Mouse (Mus musculus) bone marrow macrophage, adult 2 months (primary cell): ENCODE data around the gene Styk1. TPM values are rescaled to one million over a fixed set of nuclear protein-coding genes. Genes with fewer than 3 reads are reported as not detected.

Experiments
- H3K27ac ChIP-seq: 2 replicates; pipeline ENCODE4 v1.5.1; 2012; ENCODE audit warnings: low read depth, low read length; ENCODE audit not compliant: insufficient read depth
- H3K4me1 ChIP-seq: 2 replicates; pipeline ENCODE4 v1.6.1; 2012; ENCODE audit warnings: low read length; ENCODE audit not compliant: control insufficient read depth, insufficient read depth
- H3K4me3 ChIP-seq: 2 replicates; pipeline ENCODE4 v1.5.1; 2012; ENCODE audit warnings: mild to moderate bottlenecking, low read length, moderate library complexity; ENCODE audit not compliant: insufficient read depth
- CTCF ChIP-seq: IDR thresholded peaks from 2 replicates; pipeline ENCODE4 v1.5.1; 2012; ENCODE audit warnings: low read depth, mild to moderate bottlenecking, low read length, moderate library complexity
- POLR2A ChIP-seq: IDR thresholded peaks from 2 replicates; pipeline ENCODE4 v1.6.1; 2012; ENCODE audit warnings: mild to moderate bottlenecking, low read depth, low read length, borderline replicate concordance
- polyA plus RNA-seq: library from polyadenylated mRNA; stranded (reverse); fragments of >200 nt; gene quantifications from 2 replicates; pipeline ENCODE4 v1.2.4, GENCODE M21; 2012; ENCODE audit not compliant: missing spikeins, insufficient read depth, insufficient read length

The Styk1 gene
- polyA plus RNA-seq, 1 experiment, result not detected

DNA sequence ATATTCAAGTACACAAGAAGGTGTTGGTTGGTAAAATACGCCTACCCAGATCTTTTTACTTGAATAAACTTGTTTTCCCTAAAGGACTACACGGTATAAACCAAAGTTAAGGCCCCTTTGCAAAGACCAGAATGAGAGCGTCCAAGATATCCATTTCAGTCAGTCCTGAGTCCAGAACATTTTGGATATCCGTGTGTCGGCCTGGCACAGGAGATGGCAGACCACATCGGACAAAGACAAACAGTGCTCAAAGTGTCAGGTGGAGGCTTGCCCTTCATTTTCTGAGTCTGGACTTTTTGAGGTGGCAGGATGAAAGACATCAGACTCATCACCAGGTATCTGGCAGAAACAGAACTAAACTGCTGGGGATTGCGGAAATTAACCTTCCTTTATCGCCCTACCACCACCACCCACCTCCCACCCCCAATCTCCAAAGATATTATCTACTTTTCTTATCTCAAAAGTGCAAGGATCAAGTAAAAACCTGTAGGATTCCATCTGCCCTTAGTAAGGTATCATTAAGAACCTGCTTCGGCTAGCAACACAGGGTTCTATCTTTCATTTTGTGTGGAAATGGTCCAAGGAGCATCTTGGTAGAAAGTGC is 33.1 kb upstream of the Styk1 start:
- Histone ChIP-seq H3K4me1 (peaks cover 42% of the 10 kb centered on the region), H3K27ac (no peak overlapping the region), H3K4me3 (peak overlapping the region; percentile 94)
- no peak for TF ChIP-seq CTCF
- no peak for TF ChIP-seq POLR2A

DNA sequence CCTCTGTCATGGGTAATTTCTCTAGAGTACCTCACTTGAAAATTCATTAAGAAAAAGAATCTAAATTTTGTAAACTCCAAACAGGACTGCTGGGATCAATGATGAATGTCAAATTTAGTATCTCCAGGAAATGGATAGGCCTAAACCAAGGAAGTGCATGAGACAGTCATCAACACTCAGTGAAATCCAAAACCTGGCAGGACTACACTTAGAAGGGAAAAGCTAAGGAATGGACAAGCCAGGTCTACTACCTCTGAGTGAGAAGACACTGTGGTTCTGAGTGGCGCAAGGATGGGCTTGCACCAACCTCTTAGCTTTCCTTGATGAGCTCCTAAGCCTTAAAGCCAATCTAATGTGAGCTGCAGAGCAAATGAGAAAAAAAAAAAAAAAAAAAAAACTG is 32.1 kb upstream of the Styk1 start:
- peaks cover 42% of the 10 kb centered on the region for H3K4me1 ChIP-seq
- no peak overlapping the region for H3K27ac ChIP-seq
- peak overlapping the region; percentile 28 for H3K4me3 ChIP-seq
- no peak for TF ChIP-seq CTCF

- TF ChIP-seq CTCF, result no peak
- no peak overlapping the region for H3K4me3 ChIP-seq
- H3K27ac ChIP-seq, result peak overlapping the region; percentile 14; the same call in 1 of the 2 replicates
- H3K4me1 ChIP-seq, result peaks cover 41% of the 10 kb centered on the region
These were observed 30.4 kb upstream of the Styk1 start for GRCm38 (mm10) chr6:131383713-131384330.

DNA sequence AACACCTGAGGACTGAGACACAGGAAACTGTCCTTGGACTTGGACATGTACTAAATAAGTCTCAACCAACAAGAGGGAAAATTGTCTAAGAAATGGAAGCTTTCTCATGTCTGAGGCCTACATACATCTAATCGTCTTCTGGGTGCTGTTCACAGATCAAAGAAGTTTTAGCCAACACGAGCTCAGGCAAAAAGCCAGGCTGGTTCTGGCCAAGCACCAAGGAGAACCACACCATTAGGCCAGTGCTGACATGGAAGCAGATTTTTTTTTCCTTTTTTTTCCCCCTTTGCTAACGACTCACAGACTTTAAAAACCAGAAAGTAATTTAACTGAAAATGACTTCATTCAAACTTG is 29.6 kb upstream of the Styk1 start:
- Histone ChIP-seq H3K4me3 (no peak overlapping the region), H3K4me1 (peaks cover 39% of the 10 kb centered on the region), H3K27ac (0 out of 2 replicates have a peak overlapping the region, but pooled peaks have one; percentile 58)
- no peak for TF ChIP-seq CTCF
- no peak for TF ChIP-seq POLR2A

DNA sequence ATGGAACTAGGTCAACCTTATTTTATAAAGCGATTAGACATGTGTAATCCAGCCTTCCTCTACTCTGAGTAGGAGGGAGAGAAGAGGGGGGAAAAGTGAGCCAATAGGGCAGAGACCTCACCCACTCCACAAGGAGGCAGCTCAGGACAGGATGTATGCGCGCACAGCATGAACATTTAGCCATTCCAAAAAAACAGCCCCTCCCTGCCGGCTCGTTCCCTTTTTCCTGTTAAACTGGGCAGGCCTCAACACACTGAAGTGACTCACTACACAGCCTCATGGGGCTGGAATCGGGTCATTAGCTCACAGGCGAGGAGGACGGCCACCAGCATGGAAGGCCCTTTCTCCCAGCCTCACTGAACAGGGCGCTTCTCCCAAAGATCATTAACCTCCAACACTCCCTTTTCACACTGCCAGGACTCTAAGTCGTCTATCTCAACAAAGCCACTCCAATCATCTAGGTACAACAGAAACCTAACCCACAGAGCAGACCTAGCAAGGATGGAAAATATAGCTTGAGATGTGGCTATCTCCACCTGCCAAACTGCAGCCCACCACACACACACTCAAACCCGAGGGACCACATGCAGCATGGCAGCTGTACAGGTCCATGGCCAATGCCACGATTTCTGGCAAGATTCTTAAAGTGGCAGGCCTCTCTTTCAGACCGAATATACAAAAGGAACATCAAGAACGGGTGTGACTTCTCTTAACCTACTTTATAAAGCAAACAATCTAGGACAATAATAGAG is 29.0 kb upstream of the Styk1 start:
- Histone ChIP-seq H3K4me1 (peaks cover 39% of the 10 kb centered on the region), H3K27ac (peak overlapping the region; percentile 58), H3K4me3 (peak overlapping the region; percentile 18)
- TF ChIP-seq CTCF, result no peak
- TF ChIP-seq POLR2A, result no peak

DNA sequence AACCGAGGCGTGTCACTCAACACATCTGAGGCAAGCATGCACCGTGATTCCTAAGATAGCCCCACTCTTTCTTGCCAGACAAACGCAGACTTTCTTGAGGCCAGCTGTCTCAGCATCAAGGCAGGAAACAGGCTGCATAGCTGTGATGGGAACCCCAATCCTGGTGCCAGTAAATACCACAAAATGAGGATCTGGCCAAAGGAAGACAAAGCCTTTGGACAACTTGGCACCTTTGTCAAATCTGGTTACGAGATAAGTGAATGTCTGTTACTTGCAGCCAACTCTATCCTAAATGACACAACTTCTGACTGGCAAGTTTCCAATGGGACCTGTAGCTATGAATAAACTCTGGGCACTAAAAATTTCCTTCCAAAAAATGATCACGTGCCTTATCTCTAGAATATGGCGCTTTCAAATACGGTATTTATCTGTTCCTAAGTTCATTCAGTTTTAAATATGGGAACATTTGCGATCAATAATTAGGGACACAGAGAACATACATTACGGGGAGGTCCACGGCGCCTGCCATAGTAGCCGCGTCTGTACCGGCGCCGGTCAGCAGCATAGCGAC is 25.5 kb upstream of the Styk1 start:
- TF ChIP-seq POLR2A (no peak), CTCF (no peak)
- H3K27ac ChIP-seq, result no peak overlapping the region
- peaks cover 22% of the 10 kb centered on the region for H3K4me1 ChIP-seq
- no peak overlapping the region for H3K4me3 ChIP-seq

- TF ChIP-seq CTCF, result no peak
- no peak for TF ChIP-seq POLR2A
- Histone ChIP-seq H3K4me1 (peaks cover 10% of the 10 kb centered on the region), H3K4me3 (no peak overlapping the region), H3K27ac (no peak overlapping the region)
These were observed 24.0 kb upstream of the Styk1 start for GRCm38 (mm10) chr6:131377378-131377777.

- H3K4me1 ChIP-seq, result peaks cover 4% of the 10 kb centered on the region; the same call in 1 of the 2 replicates
- no peak overlapping the region for H3K27ac ChIP-seq
- H3K4me3 ChIP-seq, result no peak overlapping the region
- no peak for TF ChIP-seq CTCF
- TF ChIP-seq POLR2A, result no peak
These were observed 21.4 kb upstream of the Styk1 start for GRCm38 (mm10) chr6:131374594-131375340.

DNA sequence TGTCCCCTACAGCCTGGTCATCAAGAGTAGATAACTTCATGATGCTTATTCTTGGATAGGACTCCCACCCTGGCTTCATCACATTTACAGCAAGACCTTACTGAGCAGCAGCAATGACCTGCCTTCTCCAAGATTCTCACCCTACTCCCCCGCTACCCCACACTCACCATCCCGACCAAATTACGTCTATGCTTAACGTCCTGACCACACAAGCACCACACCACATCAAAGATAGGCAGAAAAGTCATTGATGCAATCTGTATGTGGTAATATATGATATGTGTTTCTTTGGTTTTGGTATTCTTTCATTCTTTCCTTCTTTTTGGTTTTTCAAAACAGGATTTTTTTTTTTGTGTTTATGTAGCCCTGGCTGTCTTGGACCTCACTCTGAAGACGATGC is 19.8 kb upstream of the Styk1 start:
- TF ChIP-seq CTCF (no peak), POLR2A (no peak)
- H3K4me1 ChIP-seq, result peaks cover 4% of the 10 kb centered on the region; the same call in 1 of the 2 replicates
- no peak overlapping the region for H3K27ac ChIP-seq
- no peak overlapping the region for H3K4me3 ChIP-seq
